Mouse (Mus musculus) forebrain, embryonic 10.5 days (tissue): ENCODE results near the gene Catsper3. TPM values are rescaled to one million over a fixed set of nuclear protein-coding genes. Genes with fewer than 3 reads are reported as not detected.
A peak's percentile ranks its signal among the peaks of the same experiment; 100 is the strongest.

Experiments
- DNase-seq: peaks from one replicate; pipeline ENCODE4 v3.0.0-alpha.2; 2017; ENCODE audit warnings: low spot score; ENCODE audit errors: extremely low spot score
- H3K27ac ChIP-seq: fragments of 300-500 bp; sonication (generic); 2 replicates; pipeline ENCODE4 v1.5.1; 2016; ENCODE audit warnings: mild to moderate bottlenecking
- H3K27me3 ChIP-seq: fragments of 300-500 bp; sonication (generic); 2 replicates; pipeline ENCODE4 v1.6.1; 2016; ENCODE audit warnings: mild to moderate bottlenecking; ENCODE audit not compliant: poor library complexity, severe bottlenecking
- H3K36me3 ChIP-seq: fragments of 300-500 bp; sonication (generic); replicated peaks from 2 replicates; pipeline ENCODE4 v1.6.1; 2016; ENCODE audit warnings: mild to moderate bottlenecking, moderate library complexity
- H3K4me1 ChIP-seq: fragments of 300-500 bp; sonication (generic); 2 replicates; pipeline ENCODE4 v1.6.1; 2016
- H3K4me3 ChIP-seq: fragments of 300-500 bp; sonication (generic); 2 replicates; pipeline ENCODE4 v1.5.1; 2016; ENCODE audit warnings: mild to moderate bottlenecking, moderate library complexity
- H3K9me3 ChIP-seq: fragments of 300-500 bp; sonication (generic); 2 replicates; pipeline ENCODE4 v1.6.1; 2016; ENCODE audit warnings: mild to moderate bottlenecking, moderate library complexity
- WGBS: fragments of 180-500 bp; shearing (Covaris S2); methylation state at CpG from one replicate; pipeline ENCODE4 v1.1.7; 2016; 5-methylcytosine and 5-hydroxymethylcytosine counted together
- polyA plus RNA-seq: library from polyadenylated mRNA; unstranded; fragments of >200 nt; fragmentation: Nextera tagmentation; extraction: Ambion mirVana; gene quantifications from 2 replicates; pipeline ENCODE4 v1.2.1, GENCODE M21; 2016

Catsper3 gene
- polyA plus RNA-seq: 0.11 TPM in 2 replicates

GRCm38 (mm10) chr13:55784268-55784667 is at the start of gene Catsper3:
Gene Catsper3 (plus strand): TSS chr13:55784568.
- 91% methylated on average over 3 of the region's 3 CpGs for WGBS
- Histone ChIP-seq H3K36me3 (no peaks in the 10 kb centered on the region), H3K9me3 (no peaks in the 10 kb centered on the region), H3K27me3 (no peaks in the 10 kb centered on the region), H3K4me3 (no peak within 1 kb of the TSS), H3K27ac (no peak within 1 kb of the TSS), H3K4me1 (no peaks in the 10 kb centered on the region)
- no peak for DNase-seq

- 95% methylated on average over 8 of the region's 8 CpGs for WGBS
- no peaks in the 10 kb centered on the region for H3K36me3 ChIP-seq
- H3K9me3 ChIP-seq: no peaks in the 10 kb centered on the region
- no peak overlapping the region for H3K27ac ChIP-seq
- H3K27me3 ChIP-seq: no peaks in the 10 kb centered on the region
- DNase-seq: no peak
- no peak overlapping the region for H3K4me3 ChIP-seq
- peaks cover 8% of the 10 kb centered on the region; the same call in 1 of the 2 replicates for H3K4me1 ChIP-seq
These were observed 46.5 kb upstream of the Catsper3 start for GRCm38 (mm10) chr13:55737885-55738284.

GRCm38 (mm10) chr13:55742306-55742705 is 42.1 kb upstream of the Catsper3 start:
- DNase-seq: no peak
- H3K27me3 ChIP-seq: no peaks in the 10 kb centered on the region
- 0 out of 2 replicates have a peak, but pooled peaks cover 3% of the 10 kb centered on the region for H3K36me3 ChIP-seq
- H3K27ac ChIP-seq: no peak overlapping the region
- H3K4me3 ChIP-seq: no peak overlapping the region
- H3K9me3 ChIP-seq: no peaks in the 10 kb centered on the region
- 74% methylated on average over 8 of the region's 8 CpGs for WGBS
- peaks cover 8% of the 10 kb centered on the region; the same call in 1 of the 2 replicates for H3K4me1 ChIP-seq

- H3K27me3 ChIP-seq: no peaks in the 10 kb centered on the region
- peaks cover 12% of the 10 kb centered on the region for H3K4me1 ChIP-seq
- no peak overlapping the region for H3K27ac ChIP-seq
- no peaks in the 10 kb centered on the region for H3K9me3 ChIP-seq
- no peak for DNase-seq
- WGBS: 86% methylated on average over 13 of the region's 13 CpGs
- no peak overlapping the region for H3K4me3 ChIP-seq
- H3K36me3 ChIP-seq: no peaks in the 10 kb centered on the region
These were observed 30.0 kb upstream of the Catsper3 start for GRCm38 (mm10) chr13:55754380-55754779.

- Histone ChIP-seq H3K4me3 (no peak overlapping the region), H3K27me3 (no peaks in the 10 kb centered on the region), H3K4me1 (peaks cover 25% of the 10 kb centered on the region), H3K36me3 (no peaks in the 10 kb centered on the region), H3K9me3 (no peaks in the 10 kb centered on the region), H3K27ac (peak overlapping the region; percentile 66)
- WGBS: 42% methylated on average over 8 of the region's 8 CpGs
- no peak for DNase-seq
These were observed 27.6 kb upstream of the Catsper3 start for GRCm38 (mm10) chr13:55756789-55757188.

- no peak for DNase-seq
These were observed 26.7 kb upstream of the Catsper3 start for GRCm38 (mm10) chr13:55757645-55758044.

GRCm38 (mm10) chr13:55760576-55760975 is 23.8 kb upstream of the Catsper3 start:
- WGBS: 61% methylated on average over 10 of the region's 10 CpGs
- Histone ChIP-seq H3K4me3 (no peak overlapping the region), H3K4me1 (peaks cover 25% of the 10 kb centered on the region), H3K27me3 (no peaks in the 10 kb centered on the region), H3K36me3 (no peaks in the 10 kb centered on the region), H3K9me3 (no peaks in the 10 kb centered on the region), H3K27ac (no peak overlapping the region)
- DNase-seq: no peak

More at GRCm38 (mm10) chr13:55757645-55758044, 26.7 kb upstream of the Catsper3 start:
- Histone ChIP-seq H3K4me1 (peaks cover 25% of the 10 kb centered on the region), H3K4me3 (no peak overlapping the region), H3K27me3 (no peaks in the 10 kb centered on the region), H3K27ac (no peak overlapping the region), H3K36me3 (no peaks in the 10 kb centered on the region), H3K9me3 (no peaks in the 10 kb centered on the region)
- 87% methylated on average over 6 of the region's 6 CpGs for WGBS

- 85% methylated on average over 10 of the region's 10 CpGs for WGBS
- no peak for DNase-seq
- Histone ChIP-seq H3K27me3 (no peaks in the 10 kb centered on the region), H3K9me3 (no peaks in the 10 kb centered on the region), H3K27ac (no peak overlapping the region), H3K36me3 (no peaks in the 10 kb centered on the region), H3K4me1 (peaks cover 21% of the 10 kb centered on the region), H3K4me3 (no peak overlapping the region)
These were observed 22.9 kb upstream of the Catsper3 start for GRCm38 (mm10) chr13:55761486-55761885.

- Histone ChIP-seq H3K36me3 (no peaks in the 10 kb centered on the region), H3K4me3 (no peak overlapping the region), H3K27me3 (no peaks in the 10 kb centered on the region), H3K9me3 (peaks cover 5% of the 10 kb centered on the region; the same call in 1 of the 2 replicates), H3K4me1 (no peaks in the 10 kb centered on the region; the same call in 1 of the 2 replicates), H3K27ac (no peak overlapping the region)
- WGBS: 89% methylated on average over 7 of the region's 7 CpGs
- DNase-seq: no peak
These were observed 10.0 kb upstream of the Catsper3 start for GRCm38 (mm10) chr13:55774352-55774751.

- no peak for DNase-seq
These were observed 9.3 kb upstream of the Catsper3 start for GRCm38 (mm10) chr13:55775056-55775455.

GRCm38 (mm10) chr13:55786120-55786519 is 1.8 kb downstream of the Catsper3 start:
- Histone ChIP-seq H3K9me3 (no peaks in the 10 kb centered on the region), H3K27me3 (no peaks in the 10 kb centered on the region), H3K4me3 (no peak overlapping the region), H3K36me3 (no peaks in the 10 kb centered on the region), H3K4me1 (no peaks in the 10 kb centered on the region), H3K27ac (no peak overlapping the region)
- no peak for DNase-seq
- WGBS: 82% methylated on average over 11 of the region's 11 CpGs

More at GRCm38 (mm10) chr13:55775056-55775455, 9.3 kb upstream of the Catsper3 start:
- Histone ChIP-seq H3K27me3 (no peaks in the 10 kb centered on the region), H3K4me1 (no peaks in the 10 kb centered on the region; the same call in 1 of the 2 replicates), H3K4me3 (no peak overlapping the region), H3K27ac (no peak overlapping the region), H3K36me3 (no peaks in the 10 kb centered on the region), H3K9me3 (peaks cover 5% of the 10 kb centered on the region; the same call in 1 of the 2 replicates)
- 75% methylated on average over 11 of the region's 11 CpGs for WGBS

GRCm38 (mm10) chr13:55801246-55801645 is 16.9 kb downstream of the Catsper3 start:
- no peak overlapping the region for H3K4me3 ChIP-seq
- DNase-seq: no peak
- no peaks in the 10 kb centered on the region for H3K27me3 ChIP-seq
- 80% methylated on average over 2 of the region's 2 CpGs for WGBS
- 0 out of 2 replicates have a peak, but pooled peaks cover 3% of the 10 kb centered on the region for H3K9me3 ChIP-seq
- no peaks in the 10 kb centered on the region for H3K36me3 ChIP-seq
- no peaks in the 10 kb centered on the region for H3K4me1 ChIP-seq
- H3K27ac ChIP-seq: no peak overlapping the region

GRCm38 (mm10) chr13:55803973-55804372 is 19.6 kb downstream of the Catsper3 start:
- Histone ChIP-seq H3K4me1 (no peaks in the 10 kb centered on the region), H3K27me3 (no peaks in the 10 kb centered on the region), H3K4me3 (no peak overlapping the region), H3K27ac (no peak overlapping the region), H3K9me3 (0 out of 2 replicates have a peak, but pooled peaks cover 3% of the 10 kb centered on the region), H3K36me3 (no peaks in the 10 kb centered on the region)
- no peak for DNase-seq
- WGBS: 93% methylated on average over 1 of the region's 1 CpGs
